Comparison of ENCODE assay signal across 23 mouse cellular contexts in genomic region chr5:14591479-14591878, GRCm38 (mm10).
DNase-seq lines count a peak whose midpoint lies in the region; ATAC-seq lines count a peak whose summit lies in the region.
"Had no signal": no experiment of that assay in that cellular context is flagged by ENCODE, and none has a peak within 500 bp of the region (broad histone marks: within the 10 kb centered on the region; RNA-seq: fewer than 3 reads in every experiment).

No protein-coding gene starts in this region.

- H3K36me3 ChIP-seq in hindbrain, embryonic 13.5 days: peaks cover 3% of the 10 kb centered on the region; the same call in 1 of the 2 replicates
- no peaks in the 10 kb centered on the region for H3K36me3 ChIP-seq in hindbrain, embryonic 16.5 days (ENCODE audit: control insufficient read depth, insufficient read depth, low read length)
- no peaks in the 10 kb centered on the region for H3K36me3 ChIP-seq in neural tube, embryonic 15.5 days
- no peaks in the 10 kb centered on the region for H3K36me3 ChIP-seq in limb, embryonic 10.5 days
- H3K36me3 ChIP-seq: embryonic facial prominence, embryonic 12.5 days; heart, embryonic 10.5 days; limb, embryonic 12.5 days; stomach, embryonic 15.5 days had no signal

- H3K4me3 ChIP-seq in hindbrain, embryonic 13.5 days: no peak overlapping the region
- H3K4me3 ChIP-seq in hindbrain, embryonic 16.5 days (ENCODE audit: low read length): no peak overlapping the region
- no peak overlapping the region for H3K4me3 ChIP-seq in neural tube, embryonic 15.5 days (replicated peaks)
- H3K4me3 ChIP-seq in limb, embryonic 10.5 days: no peak overlapping the region
- H3K4me3 ChIP-seq: embryonic facial prominence, embryonic 12.5 days; forebrain, embryonic 13.5 days; heart, embryonic 10.5 days; limb, embryonic 12.5 days; stomach, embryonic 15.5 days had no signal

- H3K9ac ChIP-seq in hindbrain, embryonic 13.5 days: no peak overlapping the region
- H3K9ac ChIP-seq in hindbrain, embryonic 16.5 days (ENCODE audit: low read depth, low read length): no peak overlapping the region
- no peak overlapping the region for H3K9ac ChIP-seq in neural tube, embryonic 15.5 days (replicated peaks)
- H3K9ac ChIP-seq: embryonic facial prominence, embryonic 12.5 days; forebrain, embryonic 13.5 days; limb, embryonic 12.5 days; liver, postnatal 0 days; stomach, embryonic 15.5 days had no signal

- peak overlapping the region; percentile 18; the same call in 1 of the 2 replicates for H3K27ac ChIP-seq in hindbrain, embryonic 13.5 days
- H3K27ac ChIP-seq in hindbrain, embryonic 16.5 days (ENCODE audit: low read depth, low read length): no peak overlapping the region
- no peak overlapping the region for H3K27ac ChIP-seq in neural tube, embryonic 15.5 days (replicated peaks)
- H3K27ac ChIP-seq in limb, embryonic 10.5 days: no peak overlapping the region
- H3K27ac ChIP-seq: embryonic facial prominence, embryonic 12.5 days; forebrain, embryonic 13.5 days; heart, embryonic 10.5 days; kidney, postnatal 0 days; limb, embryonic 12.5 days; macrophage; stomach, embryonic 15.5 days had no signal

- no peak for ATAC-seq in hindbrain, embryonic 13.5 days (ENCODE audit: low FRiP score)
- ATAC-seq in hindbrain, embryonic 16.5 days: no peak; the same call in 1 of the 2 replicates
- peak; percentile 47; the same call in 1 of the 2 replicates for ATAC-seq in neural tube, embryonic 15.5 days (ENCODE audit: low FRiP score)
- ATAC-seq: activated CD4-positive, CD25-positive, alpha-beta regulatory T cell, adult 4 months; forebrain, embryonic 13.5 days; liver, postnatal 0 days; lung, postnatal 0 days had no signal

- H3K9me3 ChIP-seq in hindbrain, embryonic 13.5 days: no peaks in the 10 kb centered on the region
- H3K9me3 ChIP-seq in hindbrain, embryonic 16.5 days (ENCODE audit: control insufficient read depth, low read length): no peaks in the 10 kb centered on the region
- no peaks in the 10 kb centered on the region for H3K9me3 ChIP-seq in neural tube, embryonic 15.5 days (replicated peaks)
- H3K9me3 ChIP-seq in limb, embryonic 10.5 days (replicated peaks): no peaks in the 10 kb centered on the region
- H3K9me3 ChIP-seq: embryonic facial prominence, embryonic 12.5 days; forebrain, embryonic 13.5 days; heart, embryonic 10.5 days; limb, embryonic 12.5 days; stomach, embryonic 15.5 days had no signal

- 73% methylated on average over 3 of the region's 3 CpGs for WGBS in hindbrain, embryonic 13.5 days
- WGBS in hindbrain, embryonic 16.5 days: 74% methylated on average over 3 of the region's 3 CpGs
- WGBS in neural tube, embryonic 15.5 days: 83% methylated on average over 3 of the region's 3 CpGs
- WGBS in limb, embryonic 10.5 days: 83% methylated on average over 3 of the region's 3 CpGs

- 0 out of 2 replicates have a peak, but pooled peaks cover 2% of the 10 kb centered on the region for H3K4me1 ChIP-seq in hindbrain, embryonic 13.5 days (replicated peaks)
- H3K4me1 ChIP-seq in hindbrain, embryonic 16.5 days (ENCODE audit: control insufficient read depth, insufficient read depth, low read depth, low read length): no peaks in the 10 kb centered on the region
- H3K4me1 ChIP-seq in neural tube, embryonic 15.5 days: no peaks in the 10 kb centered on the region; the same call in 1 of the 2 replicates
- H3K4me1 ChIP-seq in limb, embryonic 10.5 days: no peaks in the 10 kb centered on the region
- H3K4me1 ChIP-seq: embryonic facial prominence, embryonic 12.5 days; heart, embryonic 10.5 days; limb, embryonic 12.5 days; stomach, embryonic 15.5 days had no signal

- H3K4me2 ChIP-seq in hindbrain, embryonic 13.5 days: no peak overlapping the region
- no peak overlapping the region for H3K4me2 ChIP-seq in hindbrain, embryonic 16.5 days (ENCODE audit: low read length)
- no peak overlapping the region for H3K4me2 ChIP-seq in neural tube, embryonic 15.5 days
- H3K4me2 ChIP-seq: embryonic facial prominence, embryonic 12.5 days; forebrain, embryonic 13.5 days; limb, embryonic 12.5 days; liver, embryonic 11.5 days; stomach, embryonic 15.5 days had no signal

- DNase-seq in right cerebral cortex, adult 18-20 months: peak; percentile 17
- DNase-seq in right cerebral cortex, postnatal 10 days (ENCODE audit: low spot score in 2 of 2): no peak
- DNase-seq in layer of hippocampus, adult 8-10 months (ENCODE audit: low spot score in 2 of 2): peak; percentile 43 to 53
- no peak for DNase-seq in embryo, embryonic 11 days
- DNase-seq in limb, embryonic 10.5 days (ENCODE audit: low spot score): no peak
- DNase-seq: adrenal gland, adult 8-10 months; kidney, adult 2 months; liver, postnatal 0 days; retina, postnatal 1 day; thymus, postnatal 25 days had no signal

- no peaks in the 10 kb centered on the region for H3K27me3 ChIP-seq in hindbrain, embryonic 13.5 days
- H3K27me3 ChIP-seq in hindbrain, embryonic 16.5 days (replicated peaks; ENCODE audit: control insufficient read depth, insufficient read depth, low read length): no peaks in the 10 kb centered on the region
- H3K27me3 ChIP-seq in neural tube, embryonic 15.5 days (replicated peaks): no peaks in the 10 kb centered on the region
- no peaks in the 10 kb centered on the region for H3K27me3 ChIP-seq in limb, embryonic 10.5 days (ENCODE audit: low read depth, poor library complexity, severe bottlenecking)
- H3K27me3 ChIP-seq: embryonic facial prominence, embryonic 12.5 days; forebrain, embryonic 13.5 days; limb, embryonic 12.5 days; stomach, embryonic 15.5 days had no signal

Comparison
In these comparisons a context has a peak if more than half of its experiments do, and no peak if none do; other contexts are left out.
1. DNase-seq: peak in right cerebral cortex, adult 18-20 months (single experiment) and layer of hippocampus, adult 8-10 months (2 of 2); none in right cerebral cortex, postnatal 10 days (0 of 2), embryo, embryonic 11 days (single experiment) and limb, embryonic 10.5 days (single experiment).